Mouse (Mus musculus) limb, embryonic 12.5 days (tissue): ENCODE results near the gene Fam173b. TPM values are rescaled to one million over a fixed set of nuclear protein-coding genes. Genes with fewer than 3 reads are reported as not detected.

Source experiments
- ATAC-seq: fragments of 200-750 bp; cut with Nextera tagmentation; 2 replicates; pipeline ENCODE4 v1.8.0; 2017; ENCODE audit warnings: low read depth, moderate TSS enrichment; ENCODE audit not compliant: insufficient number of reproducible peaks, insufficient read depth, low FRiP score, low TSS enrichment
- H3K27ac ChIP-seq: fragments of 300-500 bp; sonication (generic); 2 replicates; pipeline ENCODE4 v1.5.1; 2016; ENCODE audit warnings: mild to moderate bottlenecking, moderate library complexity
- H3K27me3 ChIP-seq: fragments of 300-500 bp; sonication (generic); 2 replicates; pipeline ENCODE4 v1.6.1; 2016; ENCODE audit warnings: mild to moderate bottlenecking, moderate library complexity
- H3K36me3 ChIP-seq: fragments of 300-500 bp; sonication (generic); 2 replicates; pipeline ENCODE4 v1.6.1; 2016; ENCODE audit warnings: mild to moderate bottlenecking, moderate library complexity
- H3K4me1 ChIP-seq: fragments of 300-500 bp; sonication (generic); replicated peaks from 2 replicates; pipeline ENCODE4 v1.6.1; 2016
- H3K4me2 ChIP-seq: fragments of 300-500 bp; sonication (generic); 2 replicates; pipeline ENCODE4 v1.6.1; 2016; ENCODE audit warnings: mild to moderate bottlenecking, moderate library complexity
- H3K4me3 ChIP-seq: fragments of 300-500 bp; sonication (generic); replicated peaks from 2 replicates; pipeline ENCODE4 v1.5.1; 2016; ENCODE audit warnings: mild to moderate bottlenecking
- H3K9ac ChIP-seq: fragments of 300-500 bp; sonication (generic); replicated peaks from 2 replicates; pipeline ENCODE4 v1.6.1; 2016; ENCODE audit warnings: mild to moderate bottlenecking, moderate library complexity
- H3K9me3 ChIP-seq: fragments of 300-500 bp; sonication (generic); 2 replicates; pipeline ENCODE4 v1.6.1; 2016; ENCODE audit warnings: mild to moderate bottlenecking, moderate library complexity
- WGBS: fragments of 180-500 bp; shearing (Covaris S2); methylation state at CpG from one replicate; pipeline ENCODE4 v1.1.7; 2016; 5-methylcytosine and 5-hydroxymethylcytosine counted together
- polyA plus RNA-seq: library from polyadenylated mRNA; unstranded; fragments of >200 nt; fragmentation: Nextera tagmentation; extraction: Ambion mirVana; gene quantifications from 2 replicates; pipeline ENCODE4 v1.2.1, GENCODE M21; 2016

Fam173b gene
- polyA plus RNA-seq, 1 experiment from 2014 or later, result 11.2 TPM

DNA sequence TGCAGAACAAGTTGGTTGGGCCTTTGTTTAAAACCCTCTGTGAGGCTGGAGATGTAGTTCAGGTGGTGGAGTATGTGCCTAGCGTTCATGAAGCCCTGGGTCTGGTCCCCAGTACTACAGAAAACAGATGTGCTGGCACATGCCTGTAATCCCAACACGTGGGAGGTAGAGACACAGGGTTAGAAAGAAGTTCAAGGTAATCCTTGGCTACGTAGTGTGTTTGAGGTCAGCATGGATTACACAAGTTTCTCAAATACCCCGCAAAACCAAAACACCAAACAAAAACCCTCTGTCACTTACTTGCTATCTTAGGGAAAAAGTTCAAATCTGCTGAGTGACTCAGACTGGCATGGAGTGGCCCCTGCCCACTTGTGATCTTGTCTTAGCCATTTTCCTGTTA is 10.3 kb downstream of the Fam173b start:
- no peaks in the 10 kb centered on the region for H3K27me3 ChIP-seq
- H3K9me3 ChIP-seq, result no peaks in the 10 kb centered on the region
- H3K4me1 ChIP-seq, result 0 out of 2 replicates have a peak, but pooled peaks cover 4% of the 10 kb centered on the region
- H3K27ac ChIP-seq, result no peak overlapping the region
- no peak for ATAC-seq
- 72% methylated on average over 4 of the region's 4 CpGs for WGBS
- H3K4me3 ChIP-seq, result no peak overlapping the region
- peaks cover 11% of the 10 kb centered on the region for H3K36me3 ChIP-seq
- no peak overlapping the region for H3K9ac ChIP-seq
- H3K4me2 ChIP-seq, result no peak overlapping the region

DNA sequence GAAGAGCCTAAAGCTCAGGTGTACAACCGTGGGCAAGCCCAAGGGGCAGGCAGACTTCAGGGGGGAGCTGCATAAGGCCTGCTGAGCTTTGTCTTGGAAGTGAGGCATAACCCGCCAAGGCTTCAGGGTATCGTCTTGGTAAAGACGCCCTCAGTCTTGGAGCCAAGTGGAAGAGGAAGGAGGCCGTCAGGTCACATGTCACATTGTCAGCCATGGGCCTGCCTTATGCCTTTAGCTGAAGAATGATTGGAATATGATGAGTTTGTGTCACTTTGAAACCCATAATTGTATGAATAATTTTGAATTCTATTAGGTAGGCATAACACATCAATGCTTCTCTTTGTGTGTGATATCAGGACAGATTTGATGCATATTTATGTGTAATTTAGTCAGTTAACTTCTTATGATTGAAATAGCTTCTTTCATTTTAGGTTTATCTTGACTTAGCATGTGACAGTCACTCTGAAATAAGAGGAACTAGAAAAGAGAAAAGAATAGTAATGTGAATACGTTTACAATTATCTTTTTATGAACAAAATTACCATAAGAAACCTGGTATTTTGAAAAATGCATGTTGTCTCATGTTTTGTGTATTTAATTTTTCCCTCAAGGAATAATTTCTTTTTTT is 12.3 kb downstream of the Fam173b start:
- Histone ChIP-seq H3K4me1 (0 out of 2 replicates have a peak, but pooled peaks cover 4% of the 10 kb centered on the region), H3K4me3 (no peak overlapping the region), H3K4me2 (no peak overlapping the region), H3K36me3 (peaks cover 27% of the 10 kb centered on the region), H3K9ac (no peak overlapping the region), H3K27me3 (no peaks in the 10 kb centered on the region), H3K27ac (no peak overlapping the region), H3K9me3 (no peaks in the 10 kb centered on the region)
- 91% methylated on average over 6 of the region's 6 CpGs for WGBS
- ATAC-seq, result no peak

DNA sequence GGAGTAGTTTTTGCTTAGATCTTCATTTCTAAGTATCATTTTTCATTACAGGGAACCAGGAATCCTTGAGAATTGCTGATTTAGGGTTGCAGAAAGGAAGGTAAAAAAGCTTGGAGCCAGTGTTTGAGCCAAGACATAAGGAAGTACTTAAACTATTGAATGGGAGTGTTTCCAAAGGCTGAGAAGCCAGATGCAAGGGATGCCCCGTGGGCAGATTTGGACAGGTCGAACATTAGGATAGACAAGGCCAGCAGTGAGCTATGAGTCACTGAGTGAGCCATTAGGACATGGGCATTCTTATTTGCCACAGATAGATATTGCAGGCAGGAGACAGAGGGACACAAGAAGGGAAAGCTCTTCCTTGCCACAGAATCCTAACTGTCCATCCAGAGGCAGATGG is 13.0 kb downstream of the Fam173b start:
- no peak overlapping the region for H3K27ac ChIP-seq
- no peak overlapping the region for H3K4me3 ChIP-seq
- ATAC-seq, result no peak
- H3K4me1 ChIP-seq, result no peaks in the 10 kb centered on the region
- peaks cover 32% of the 10 kb centered on the region for H3K36me3 ChIP-seq
- H3K27me3 ChIP-seq, result no peaks in the 10 kb centered on the region
- no peak overlapping the region for H3K4me2 ChIP-seq
- H3K9ac ChIP-seq, result no peak overlapping the region
- WGBS, result 71% methylated on average over 2 of the region's 2 CpGs
- H3K9me3 ChIP-seq, result no peaks in the 10 kb centered on the region

DNA sequence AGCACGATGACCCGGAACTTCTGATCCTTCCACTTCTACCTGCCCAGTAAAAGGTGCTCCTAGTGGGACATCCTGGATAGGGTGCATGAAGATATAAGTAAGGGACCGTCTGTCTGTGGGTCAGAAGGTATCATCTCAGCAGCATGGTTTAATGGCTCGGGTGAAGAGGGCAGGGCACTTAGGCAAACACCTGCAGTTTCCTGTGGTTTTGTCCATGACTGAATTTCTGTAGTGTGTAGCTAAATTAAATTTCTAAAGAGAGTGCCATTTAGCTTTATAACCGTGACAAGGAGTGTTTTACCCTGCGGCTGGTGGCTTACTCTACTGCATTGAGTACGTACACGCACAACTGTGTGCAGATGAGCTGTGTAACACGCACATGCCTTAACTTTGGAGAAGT is 15.6 kb downstream of the Fam173b start:
- ATAC-seq, result no peak
- WGBS, result 92% methylated on average over 9 of the region's 9 CpGs
- Histone ChIP-seq H3K36me3 (peaks cover 37% of the 10 kb centered on the region), H3K9ac (no peak overlapping the region), H3K27me3 (no peaks in the 10 kb centered on the region), H3K4me2 (no peak overlapping the region), H3K4me3 (no peak overlapping the region), H3K9me3 (no peaks in the 10 kb centered on the region), H3K27ac (no peak overlapping the region), H3K4me1 (no peaks in the 10 kb centered on the region)

DNA sequence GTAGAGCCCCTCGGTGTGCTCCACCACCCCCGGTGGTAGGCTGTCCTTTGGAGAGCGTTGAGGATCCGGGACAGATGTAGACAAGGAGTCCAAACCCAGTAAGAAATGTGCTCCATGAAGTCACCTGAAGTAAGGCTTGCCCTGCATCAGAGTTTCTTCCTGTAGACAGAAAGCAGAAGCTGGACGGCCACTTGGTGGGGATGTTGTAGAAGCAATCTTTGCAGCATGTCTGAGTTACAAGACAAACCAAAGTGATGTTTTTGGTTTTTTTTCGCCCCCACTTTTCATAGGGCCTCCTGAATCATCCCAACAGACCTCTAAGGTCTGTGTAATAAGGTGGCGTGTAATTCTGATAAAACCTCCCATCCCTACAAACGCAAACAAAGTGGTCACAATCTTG is 17.9 kb downstream of the Fam173b start:
- peaks cover 37% of the 10 kb centered on the region for H3K36me3 ChIP-seq
- no peaks in the 10 kb centered on the region for H3K4me1 ChIP-seq
- no peak overlapping the region for H3K9ac ChIP-seq
- 94% methylated on average over 8 of the region's 8 CpGs for WGBS
- H3K4me2 ChIP-seq, result no peak overlapping the region
- ATAC-seq, result no peak
- no peak overlapping the region for H3K27ac ChIP-seq
- H3K9me3 ChIP-seq, result no peaks in the 10 kb centered on the region
- no peaks in the 10 kb centered on the region for H3K27me3 ChIP-seq
- H3K4me3 ChIP-seq, result no peak overlapping the region

DNA sequence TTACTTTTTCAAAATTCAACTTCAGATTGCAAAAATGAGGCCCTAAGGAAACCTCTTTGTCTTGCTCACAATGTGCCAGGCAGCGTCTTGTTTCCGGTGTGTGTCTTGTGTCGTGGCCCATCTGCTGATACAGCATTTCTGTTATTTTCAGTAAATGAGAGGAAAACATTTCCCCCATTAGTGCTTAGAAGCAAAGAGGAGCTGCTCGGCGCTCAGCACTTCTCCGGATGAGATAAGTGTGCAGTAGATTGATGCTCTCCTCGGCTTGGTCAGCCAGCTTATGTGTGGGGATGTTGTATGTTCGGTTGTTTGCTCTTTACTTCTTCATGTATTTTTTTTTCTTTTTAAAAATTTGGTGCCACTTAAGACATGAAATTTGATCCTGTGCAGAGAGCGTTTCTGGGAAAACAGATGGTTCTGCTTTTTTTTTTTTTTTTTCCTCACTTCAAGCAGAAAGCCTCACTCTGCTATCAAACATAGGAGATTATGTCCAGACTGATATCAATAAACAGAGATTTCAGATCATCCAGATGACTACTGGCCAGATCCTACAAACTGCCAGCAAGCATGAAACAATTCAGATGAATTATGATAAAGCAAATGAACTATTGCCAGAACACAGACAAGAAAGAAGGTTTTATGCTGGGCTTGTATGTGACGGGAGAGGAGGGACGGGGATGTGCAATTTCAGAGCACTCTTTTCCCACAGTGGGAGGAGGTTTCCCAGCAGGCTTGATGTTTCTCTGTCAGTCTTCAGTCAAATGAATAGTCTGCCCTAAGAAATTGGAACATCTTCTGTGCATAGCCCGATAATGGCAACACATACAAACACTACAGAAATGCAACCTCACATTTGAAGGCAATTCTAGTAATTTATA is 25.9 kb downstream of the Fam173b start:
- H3K9me3 ChIP-seq, result no peaks in the 10 kb centered on the region
- WGBS, result 43% methylated on average over 12 of the region's 12 CpGs
- no peak overlapping the region for H3K9ac ChIP-seq
- no peak for ATAC-seq
- peaks cover 12% of the 10 kb centered on the region for H3K4me1 ChIP-seq
- no peaks in the 10 kb centered on the region for H3K27me3 ChIP-seq
- peak overlapping the region; percentile 21; the same call in 1 of the 2 replicates for H3K4me2 ChIP-seq
- H3K4me3 ChIP-seq, result no peak overlapping the region
- H3K27ac ChIP-seq, result peak overlapping the region; percentile 77
- H3K36me3 ChIP-seq, result peaks cover 4% of the 10 kb centered on the region; the same call in 1 of the 2 replicates

DNA sequence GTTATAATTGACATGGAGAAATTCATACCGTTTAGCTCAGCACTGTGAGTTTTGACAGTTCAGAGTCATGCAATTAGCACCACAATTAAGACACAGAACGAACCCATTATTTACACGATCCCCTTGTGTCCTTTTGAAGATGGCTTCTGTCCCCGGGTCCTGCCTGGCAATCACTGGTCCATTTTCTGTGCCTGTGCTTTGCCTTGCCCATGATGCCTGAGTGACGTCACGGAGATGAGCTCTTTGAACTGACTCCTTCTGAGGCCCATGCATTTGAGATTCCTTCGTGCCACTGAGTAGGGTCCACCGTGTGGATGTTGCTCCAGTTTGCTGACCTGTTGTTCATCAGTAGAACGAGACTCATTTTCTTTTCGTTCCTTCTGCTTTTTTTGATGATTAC is 26.5 kb downstream of the Fam173b start:
- no peaks in the 10 kb centered on the region for H3K27me3 ChIP-seq
- peaks cover 12% of the 10 kb centered on the region for H3K4me1 ChIP-seq
- H3K27ac ChIP-seq, result no peak overlapping the region
- ATAC-seq, result no peak
- H3K9ac ChIP-seq, result no peak overlapping the region
- WGBS, result 68% methylated on average over 10 of the region's 10 CpGs
- no peaks in the 10 kb centered on the region for H3K9me3 ChIP-seq
- no peak overlapping the region for H3K4me3 ChIP-seq
- no peak overlapping the region for H3K4me2 ChIP-seq
- H3K36me3 ChIP-seq, result peaks cover 4% of the 10 kb centered on the region; the same call in 1 of the 2 replicates

DNA sequence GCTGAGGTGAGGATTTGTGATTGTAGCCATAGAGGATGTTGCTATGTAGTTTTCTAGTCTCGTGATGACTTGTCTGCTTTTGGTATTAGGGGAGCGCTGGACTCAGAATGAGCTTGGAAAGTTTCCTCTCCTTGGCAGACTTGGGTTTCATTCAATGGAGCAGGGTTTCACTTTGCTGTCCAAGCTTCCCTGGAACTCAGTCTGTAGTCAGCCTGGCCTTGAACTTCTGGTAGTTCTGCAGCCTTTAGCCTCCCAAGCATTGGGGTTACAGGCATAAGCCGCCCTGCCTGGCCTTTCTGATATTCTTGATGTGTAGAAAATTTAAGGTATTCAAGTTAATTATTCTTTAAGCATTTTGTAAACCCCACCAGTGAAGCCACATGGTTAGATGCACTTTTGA is 27.9 kb downstream of the Fam173b start:
- WGBS, result 84% methylated on average over 3 of the region's 3 CpGs
- ATAC-seq, result no peak
- no peaks in the 10 kb centered on the region for H3K36me3 ChIP-seq
- H3K27me3 ChIP-seq, result no peaks in the 10 kb centered on the region
- peaks cover 12% of the 10 kb centered on the region for H3K4me1 ChIP-seq
- no peak overlapping the region for H3K4me2 ChIP-seq
- H3K9ac ChIP-seq, result no peak overlapping the region
- no peak overlapping the region for H3K27ac ChIP-seq
- no peak overlapping the region for H3K4me3 ChIP-seq
- H3K9me3 ChIP-seq, result peaks cover 6% of the 10 kb centered on the region

DNA sequence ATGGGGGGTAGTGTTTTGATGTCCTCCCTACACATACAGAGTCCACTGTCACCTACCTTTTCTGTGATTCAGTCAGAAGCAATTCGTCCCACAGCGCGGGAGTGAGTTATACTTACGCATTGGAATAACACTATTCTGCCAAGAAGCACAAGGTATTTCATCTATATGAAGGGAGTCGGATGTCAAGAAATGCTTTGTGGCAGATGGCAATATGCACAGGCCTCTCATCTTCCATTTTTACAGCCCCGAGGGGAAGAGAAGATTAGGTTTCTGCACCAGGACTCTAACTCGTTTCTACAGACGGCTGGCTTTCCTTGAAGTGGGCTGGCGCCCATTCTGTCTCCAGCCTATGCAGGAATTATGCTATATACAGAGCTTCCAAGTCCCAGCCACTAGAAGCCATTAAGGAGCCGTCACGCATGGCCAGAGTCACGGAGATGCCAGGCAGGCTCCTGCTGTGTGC is 29.8 kb downstream of the Fam173b start:
- Histone ChIP-seq H3K9me3 (peaks cover 6% of the 10 kb centered on the region), H3K36me3 (no peaks in the 10 kb centered on the region), H3K4me1 (peaks cover 12% of the 10 kb centered on the region), H3K4me3 (no peak overlapping the region), H3K4me2 (no peak overlapping the region), H3K27me3 (no peaks in the 10 kb centered on the region), H3K27ac (no peak overlapping the region), H3K9ac (no peak overlapping the region)
- no peak for ATAC-seq
- WGBS, result 55% methylated on average over 12 of the region's 12 CpGs

DNA sequence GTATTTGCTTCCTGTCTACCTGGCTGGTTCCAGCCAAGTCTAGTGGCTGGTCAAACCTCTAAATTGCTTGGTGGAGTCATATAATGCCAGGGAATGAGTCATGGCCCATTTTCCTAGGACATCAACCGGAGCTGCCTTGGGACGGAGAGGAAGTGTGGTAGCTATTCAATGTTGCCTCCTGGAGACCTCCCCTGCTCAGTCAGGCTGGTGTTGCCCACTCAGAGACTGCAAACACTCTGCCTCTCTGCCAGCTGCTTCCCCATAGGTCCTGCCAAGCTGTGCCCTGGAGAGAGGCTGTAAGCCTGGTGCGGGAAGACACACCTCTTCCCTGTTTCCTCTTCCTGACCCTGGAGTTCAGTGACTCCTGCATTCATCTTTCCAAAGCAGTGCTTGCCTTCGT is 30.8 kb downstream of the Fam173b start:
- WGBS, result 86% methylated on average over 4 of the region's 4 CpGs
- H3K4me3 ChIP-seq, result no peak overlapping the region

DNA sequence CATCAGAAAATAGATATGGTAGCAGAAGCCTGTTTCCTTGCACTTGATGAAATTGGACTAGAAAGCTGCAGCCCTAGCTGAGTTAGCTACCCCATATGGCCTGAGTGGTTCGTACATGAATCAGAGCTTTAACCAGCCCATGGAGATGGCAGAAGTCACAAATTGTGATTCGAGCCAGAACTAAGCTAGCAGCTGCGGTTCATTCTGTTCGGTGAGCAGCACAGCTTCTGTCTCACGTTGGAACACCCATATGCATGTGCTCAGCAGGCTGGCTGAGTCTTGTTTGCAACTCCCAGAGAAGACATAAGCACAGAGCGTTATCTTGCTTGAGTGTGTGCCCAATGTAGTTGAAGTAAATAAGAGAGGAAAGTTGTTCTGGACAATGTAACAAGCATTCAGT is 32.9 kb downstream of the Fam173b start:
- H3K27me3 ChIP-seq, result no peaks in the 10 kb centered on the region
- H3K27ac ChIP-seq, result no peak overlapping the region
- no peaks in the 10 kb centered on the region; the same call in 1 of the 2 replicates for H3K4me1 ChIP-seq
- no peak overlapping the region for H3K4me2 ChIP-seq
- H3K9ac ChIP-seq, result no peak overlapping the region
- ATAC-seq, result no peak
- peaks cover 6% of the 10 kb centered on the region for H3K9me3 ChIP-seq
- H3K4me3 ChIP-seq, result no peak overlapping the region
- no peaks in the 10 kb centered on the region for H3K36me3 ChIP-seq
- 86% methylated on average over 6 of the region's 6 CpGs for WGBS

More for the DNA sequence above, 30.8 kb downstream of the Fam173b start:
- no peaks in the 10 kb centered on the region for H3K36me3 ChIP-seq
- no peak overlapping the region for H3K9ac ChIP-seq
- no peak for ATAC-seq
- H3K4me2 ChIP-seq, result no peak overlapping the region
- H3K4me1 ChIP-seq, result peaks cover 6% of the 10 kb centered on the region
- no peaks in the 10 kb centered on the region for H3K27me3 ChIP-seq
- no peak overlapping the region for H3K27ac ChIP-seq
- peaks cover 6% of the 10 kb centered on the region for H3K9me3 ChIP-seq
